Mouse (Mus musculus): ENCODE measurements at regions not wholly inside any gene's neighbourhood (a gene's known extent, or its start where the extent isn't known, plus 50 kb on each side); places are given as distances from the start of the nearest gene placed in this dataset.

DNA sequence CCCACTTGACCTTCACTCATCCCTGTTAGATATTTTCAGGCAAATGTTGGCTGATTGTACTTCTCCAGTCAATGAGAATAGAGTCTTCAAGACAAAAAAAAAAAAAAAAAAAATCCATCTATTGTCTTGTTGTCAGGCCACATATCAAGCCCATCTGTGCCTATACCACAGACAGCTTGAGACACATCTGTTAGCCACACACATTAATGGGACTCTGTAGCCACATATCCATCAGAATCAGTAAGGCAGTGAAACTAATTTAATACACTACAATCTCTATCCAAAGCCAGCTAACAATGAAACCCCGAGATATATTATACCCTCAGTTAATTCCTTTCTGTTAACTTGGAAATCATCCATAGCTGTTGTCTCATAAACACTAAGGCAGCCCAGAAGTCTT lies 667.1 kb downstream of the Defb40 start:
- 40% methylated on average over 1 of the region's 1 CpGs for WGBS (ENCODE audit: insufficient replicate concordance)
- no peaks in the 10 kb centered on the region for H3K27me3 ChIP-seq (ENCODE audit: control insufficient read depth, insufficient read depth, low read length)
- no peaks in the 10 kb centered on the region for H3K4me1 ChIP-seq (replicated peaks; ENCODE audit: control insufficient read depth in 2 of 2, insufficient read depth in 2 of 2, low read length in 1 of 2)
- TF ChIP-seq CTCF (IDR thresholded peaks at IDR 0.05; ENCODE audit: low read depth) (no peak), EP300 (IDR thresholded peaks at IDR 0.05; ENCODE audit: low read depth) (no peak)
- no peak overlapping the region for H3K4me2 ChIP-seq (ENCODE audit: low read depth)
- H3K27ac ChIP-seq: no peak overlapping the region
- DNase-seq (ENCODE audit: low read depth in 3 of 3, low spot score in 3 of 3) (no peak), ATAC-seq (ENCODE audit: insufficient read depth) (no peak)
- no peaks in the 10 kb centered on the region for H3K36me3 ChIP-seq (replicated peaks; ENCODE audit: control insufficient read depth, insufficient read depth, low read depth)
- H3K9me3 ChIP-seq (ENCODE audit: control insufficient read depth, low read length): no peaks in the 10 kb centered on the region
- no peak overlapping the region for H3K9ac ChIP-seq (replicated peaks)
- no peak overlapping the region for H3K4me3 ChIP-seq (ENCODE audit: insufficient read depth in 1 of 2, low read depth in 2 of 2, low read length in 2 of 2)

DNA sequence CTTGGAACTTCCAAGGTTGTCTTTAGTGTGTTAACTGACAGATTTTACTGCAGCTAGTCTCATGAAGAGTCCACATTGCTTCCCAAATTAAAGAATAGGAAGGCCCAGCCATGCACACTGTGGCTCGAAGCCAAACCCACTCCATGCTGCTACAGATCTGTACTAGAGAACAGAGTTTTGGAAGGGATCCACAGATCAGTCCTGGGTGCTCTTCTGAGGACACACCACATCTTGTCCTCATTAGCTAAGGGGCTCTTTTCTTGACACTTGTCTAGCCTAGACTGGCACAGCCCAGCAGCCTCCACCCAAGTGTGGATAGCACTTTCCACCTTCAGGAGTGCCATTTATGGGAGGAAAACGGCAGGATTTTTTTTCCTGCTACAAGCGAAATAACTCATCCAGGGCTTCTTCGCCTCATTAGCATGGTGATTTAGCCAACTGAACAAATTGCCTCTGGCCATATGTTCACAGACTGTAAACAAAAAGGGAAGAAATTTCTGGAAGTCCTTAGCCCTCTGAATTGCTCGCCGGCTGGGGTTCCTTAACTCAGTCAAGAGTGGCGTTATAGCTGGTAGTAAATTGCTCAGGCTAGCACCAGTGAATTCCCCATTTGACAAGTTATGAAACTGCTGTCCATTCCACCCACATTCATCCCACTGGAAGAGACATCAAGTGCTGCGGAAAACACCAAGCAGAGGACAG lies 690.4 kb downstream of the Defb40 start:
- WGBS (ENCODE audit: insufficient replicate concordance): 55% methylated on average over 8 of the region's 8 CpGs
- no peak for TF ChIP-seq CTCF (IDR thresholded peaks at IDR 0.05; ENCODE audit: low read depth)
- no peak for TF ChIP-seq EP300 (IDR thresholded peaks at IDR 0.05; ENCODE audit: low read depth)

DNA sequence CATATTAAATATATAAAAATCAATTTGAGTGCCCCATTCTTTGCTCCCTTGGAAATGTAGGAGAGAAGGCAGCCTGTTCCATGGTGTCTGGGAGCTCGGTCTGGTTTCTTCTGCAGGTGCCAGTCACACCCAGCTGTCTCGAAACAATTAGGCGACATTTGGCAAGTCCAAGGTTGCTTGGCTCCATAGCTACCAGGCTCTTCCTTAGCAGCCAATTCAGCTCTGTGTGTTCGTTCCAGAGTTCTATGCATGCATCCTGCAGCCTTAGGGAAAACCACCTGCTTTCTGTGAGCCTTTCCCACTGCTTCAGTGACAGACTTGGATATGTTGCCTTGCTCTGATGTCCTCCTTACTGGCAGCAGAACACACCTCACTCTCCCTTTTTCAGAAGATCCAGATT lies 698.1 kb downstream of the Defb40 start:
- no peak overlapping the region for H3K4me2 ChIP-seq (ENCODE audit: low read depth)
- ATAC-seq (ENCODE audit: insufficient read depth) (no peak), DNase-seq (ENCODE audit: low read depth in 3 of 3, low spot score in 3 of 3) (no peak)
- no peaks in the 10 kb centered on the region for H3K27me3 ChIP-seq (ENCODE audit: control insufficient read depth, insufficient read depth, low read length)
- H3K4me3 ChIP-seq (ENCODE audit: insufficient read depth in 1 of 2, low read depth in 2 of 2, low read length in 2 of 2): no peak overlapping the region
- WGBS (ENCODE audit: insufficient replicate concordance): 33% methylated on average over 4 of the region's 4 CpGs
- H3K27ac ChIP-seq: no peak overlapping the region
- no peak for TF ChIP-seq CTCF (IDR thresholded peaks at IDR 0.05; ENCODE audit: low read depth)
- no peak for TF ChIP-seq EP300 (IDR thresholded peaks at IDR 0.05; ENCODE audit: low read depth)
- H3K9ac ChIP-seq (replicated peaks): no peak overlapping the region
- H3K9me3 ChIP-seq (ENCODE audit: control insufficient read depth, low read length): no peaks in the 10 kb centered on the region
- H3K4me1 ChIP-seq (replicated peaks; ENCODE audit: control insufficient read depth in 2 of 2, insufficient read depth in 2 of 2, low read length in 1 of 2): no peaks in the 10 kb centered on the region
- no peaks in the 10 kb centered on the region for H3K36me3 ChIP-seq (replicated peaks; ENCODE audit: control insufficient read depth, insufficient read depth, low read depth)

More for the DNA sequence above, 690.4 kb downstream of the Defb40 start:
- Histone ChIP-seq H3K9me3 (ENCODE audit: control insufficient read depth, low read length) (no peaks in the 10 kb centered on the region), H3K9ac (replicated peaks) (no peak overlapping the region), H3K36me3 (replicated peaks; ENCODE audit: control insufficient read depth, insufficient read depth, low read depth) (no peaks in the 10 kb centered on the region), H3K4me2 (ENCODE audit: low read depth) (no peak overlapping the region), H3K27ac (no peak overlapping the region), H3K4me1 (replicated peaks; ENCODE audit: control insufficient read depth in 2 of 2, insufficient read depth in 2 of 2, low read length in 1 of 2) (no peaks in the 10 kb centered on the region), H3K27me3 (ENCODE audit: control insufficient read depth, insufficient read depth, low read length) (no peaks in the 10 kb centered on the region), H3K4me3 (ENCODE audit: insufficient read depth in 1 of 2, low read depth in 2 of 2, low read length in 2 of 2) (no peak overlapping the region)
- no peak for ATAC-seq (ENCODE audit: insufficient read depth)
- DNase-seq (ENCODE audit: low read depth in 3 of 3, low spot score in 3 of 3): no peak

DNA sequence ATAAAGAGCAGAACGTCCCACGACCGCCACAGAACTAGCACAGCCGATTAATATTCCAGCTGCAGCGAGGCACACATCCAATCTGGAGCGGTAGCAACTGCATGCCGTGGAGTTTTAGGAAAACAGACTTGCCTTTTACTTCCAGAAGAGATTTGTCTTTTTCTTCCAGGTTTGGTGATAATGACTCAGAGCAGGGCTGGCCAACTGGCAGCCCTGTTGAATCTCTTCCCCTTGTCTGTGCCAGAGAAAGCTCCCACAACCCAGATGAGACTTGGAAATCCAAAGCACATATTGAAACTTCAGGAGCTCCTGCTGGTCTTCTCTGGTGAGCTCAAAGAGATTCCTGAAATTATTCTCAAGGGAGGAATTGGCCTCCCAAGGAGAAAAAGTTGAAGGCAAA lies 709.8 kb downstream of the Defb40 start:
- ATAC-seq (ENCODE audit: insufficient read depth): no peak
- no peak for DNase-seq (ENCODE audit: low read depth in 3 of 3, low spot score in 3 of 3)
- 68% methylated on average over 7 of the region's 7 CpGs for WGBS (ENCODE audit: insufficient replicate concordance)

DNA sequence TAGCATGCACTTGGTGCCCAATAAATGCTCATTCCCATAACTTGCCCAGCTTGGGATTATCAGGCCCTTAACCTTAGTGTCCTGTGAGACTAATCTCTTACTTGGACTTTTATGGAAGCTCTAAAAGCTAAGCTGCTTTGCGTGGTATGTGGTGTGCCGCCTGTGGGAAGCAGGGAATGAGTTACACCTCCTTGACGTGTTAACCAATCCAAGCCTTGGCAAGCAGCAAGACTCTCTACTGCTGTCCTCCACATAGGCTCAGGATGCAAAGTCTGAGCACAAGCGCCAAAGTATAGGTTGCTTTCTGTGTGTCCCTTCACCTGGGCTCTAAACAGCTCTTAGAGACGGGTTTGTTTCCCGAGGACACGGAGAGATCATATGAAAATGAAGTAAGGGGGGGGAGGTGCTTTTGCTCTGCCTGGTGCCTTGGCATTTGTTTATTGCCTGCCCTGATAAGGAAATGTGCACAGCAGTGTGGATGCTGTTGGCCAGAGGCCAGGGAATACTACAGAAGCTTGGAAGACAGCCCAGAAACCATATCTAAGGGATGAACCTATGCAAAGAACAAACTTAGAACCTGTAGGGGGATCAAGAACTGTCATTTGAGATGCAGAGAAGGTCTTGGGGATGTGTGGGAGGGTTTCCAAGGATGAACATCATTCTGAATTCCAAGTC lies 719.6 kb downstream of the Defb40 start:
- no peak for ATAC-seq (ENCODE audit: insufficient read depth)
- TF ChIP-seq EP300 (IDR thresholded peaks at IDR 0.05; ENCODE audit: low read depth) (no peak), CTCF (IDR thresholded peaks at IDR 0.05; ENCODE audit: low read depth) (no peak)

More for the DNA sequence above, 709.8 kb downstream of the Defb40 start:
- no peak overlapping the region for H3K4me2 ChIP-seq (ENCODE audit: low read depth)
- H3K4me1 ChIP-seq (replicated peaks; ENCODE audit: control insufficient read depth in 2 of 2, insufficient read depth in 2 of 2, low read length in 1 of 2): no peaks in the 10 kb centered on the region
- H3K36me3 ChIP-seq (replicated peaks; ENCODE audit: control insufficient read depth, insufficient read depth, low read depth): no peaks in the 10 kb centered on the region
- no peak for TF ChIP-seq CTCF (IDR thresholded peaks at IDR 0.05; ENCODE audit: low read depth)
- TF ChIP-seq EP300 (IDR thresholded peaks at IDR 0.05; ENCODE audit: low read depth): no peak
- no peaks in the 10 kb centered on the region for H3K27me3 ChIP-seq (ENCODE audit: control insufficient read depth, insufficient read depth, low read length)
- H3K9ac ChIP-seq (replicated peaks): no peak overlapping the region
- no peak overlapping the region for H3K27ac ChIP-seq
- no peaks in the 10 kb centered on the region for H3K9me3 ChIP-seq (ENCODE audit: control insufficient read depth, low read length)
- H3K4me3 ChIP-seq (ENCODE audit: insufficient read depth in 1 of 2, low read depth in 2 of 2, low read length in 2 of 2): no peak overlapping the region

More for the DNA sequence above, 719.6 kb downstream of the Defb40 start:
- Histone ChIP-seq H3K36me3 (replicated peaks; ENCODE audit: control insufficient read depth, insufficient read depth, low read depth) (no peaks in the 10 kb centered on the region), H3K9ac (replicated peaks) (no peak overlapping the region), H3K4me3 (ENCODE audit: insufficient read depth in 1 of 2, low read depth in 2 of 2, low read length in 2 of 2) (no peak overlapping the region), H3K4me2 (ENCODE audit: low read depth) (no peak overlapping the region), H3K27ac (no peak overlapping the region), H3K9me3 (ENCODE audit: control insufficient read depth, low read length) (no peaks in the 10 kb centered on the region), H3K27me3 (ENCODE audit: control insufficient read depth, insufficient read depth, low read length) (no peaks in the 10 kb centered on the region), H3K4me1 (replicated peaks; ENCODE audit: control insufficient read depth in 2 of 2, insufficient read depth in 2 of 2, low read length in 1 of 2) (no peaks in the 10 kb centered on the region)
- WGBS (ENCODE audit: insufficient replicate concordance): 60% methylated on average over 7 of the region's 7 CpGs
- DNase-seq (ENCODE audit: low read depth in 3 of 3, low spot score in 3 of 3): no peak

Measured in liver, embryonic 14.5 days (tissue).